Mouse (Mus musculus) G1E-ER4 (cell line): ENCODE data around the gene Ccdc36. TPM values are rescaled to one million over a fixed set of nuclear protein-coding genes. Genes with fewer than 3 reads are reported as not detected.

Experiments
- GATA1 ChIP-seq: IDR thresholded peaks from one replicate; pipeline ENCODE4 v1.8.0; 2012; ENCODE audit warnings: low read length, inconsistent platforms
- polyA plus RNA-seq: library from polyadenylated mRNA; stranded (reverse); fragments of >175 nt; gene quantifications from 2 replicates; pipeline ENCODE4 v1.2.3, GENCODE M21; 2012

Ccdc36 gene
- polyA plus RNA-seq, 1 experiment = not detected

DNA sequence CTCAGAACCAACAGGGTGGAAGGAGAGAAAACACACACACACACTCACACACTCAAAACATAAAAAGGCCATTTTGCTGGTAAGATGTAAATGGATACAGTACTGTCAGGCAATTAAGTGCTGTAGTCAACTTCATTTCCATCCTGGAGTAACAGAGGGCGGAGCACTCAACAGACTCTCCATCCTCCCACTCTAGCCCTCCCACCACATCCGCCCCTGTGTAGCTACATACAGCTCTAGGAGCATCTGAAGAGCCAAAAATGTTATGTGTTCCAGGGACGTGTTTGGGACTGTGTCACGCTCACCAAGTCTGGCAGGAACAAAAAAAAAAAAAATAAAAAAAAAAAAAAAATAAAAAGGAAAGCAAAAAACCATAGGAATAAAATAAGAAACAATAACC, 25.2 kb downstream of the Ccdc36 start:
- TF ChIP-seq GATA1 = no peak

- TF ChIP-seq GATA1 = no peak
Observed at GRCm38 (mm10) chr9:108401186-108401960, 26.9 kb downstream of the Ccdc36 start.

- TF ChIP-seq GATA1 = no peak
Observed at GRCm38 (mm10) chr9:108398324-108398723, 30.0 kb downstream of the Ccdc36 start.

GRCm38 (mm10) chr9:108395427-108395826, 32.9 kb downstream of the Ccdc36 start:
- no peak for TF ChIP-seq GATA1

DNA sequence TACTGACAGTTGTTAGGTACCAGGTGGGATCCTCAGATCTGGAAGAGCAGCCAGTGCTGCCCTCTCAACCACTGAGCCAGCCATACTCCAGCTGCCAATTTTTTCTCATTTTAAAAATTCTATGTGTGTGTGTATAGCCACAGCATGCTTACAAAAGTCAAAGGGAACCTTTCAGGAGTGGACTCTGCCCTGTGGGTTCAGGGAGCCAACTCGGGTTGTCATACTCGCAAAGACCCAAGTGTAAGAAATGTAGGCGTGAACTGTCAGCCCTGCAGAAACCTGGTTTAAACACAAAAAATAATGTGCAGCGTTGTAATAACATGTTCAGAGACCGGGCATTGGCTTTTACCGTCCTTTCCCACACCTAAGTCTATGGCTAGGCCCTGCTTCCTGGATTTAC, 34.1 kb downstream of the Ccdc36 start:
- no peak for TF ChIP-seq GATA1

DNA sequence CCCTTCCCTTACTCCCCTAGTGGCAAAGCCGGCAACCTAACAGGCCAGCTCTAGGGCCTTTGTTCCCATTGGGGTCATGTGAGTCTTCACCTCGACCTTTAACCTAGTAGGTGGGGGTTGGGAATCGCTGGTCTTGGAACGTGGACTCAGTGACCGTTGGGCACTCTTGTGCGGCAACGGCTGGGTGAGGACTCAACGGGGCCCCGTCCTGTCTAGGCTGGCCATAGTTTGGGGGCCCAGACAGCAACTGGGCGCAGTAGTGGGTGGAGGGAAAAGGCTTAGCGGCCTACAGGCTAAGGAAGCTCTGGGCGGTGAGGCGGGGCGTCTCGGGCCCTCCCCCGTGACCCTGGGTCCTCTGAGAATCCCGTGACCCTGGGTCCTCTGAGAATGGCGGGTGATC, 35.6 kb downstream of the Ccdc36 start, which contains the start of gene 1700102P08Rik:
1700102P08Rik (plus strand) TSS at position 130 of the 400 bp plus-strand sequence.
- no peak for TF ChIP-seq GATA1

GRCm38 (mm10) chr9:108389220-108389619, 39.1 kb downstream of the Ccdc36 start:
- no peak for TF ChIP-seq GATA1

DNA sequence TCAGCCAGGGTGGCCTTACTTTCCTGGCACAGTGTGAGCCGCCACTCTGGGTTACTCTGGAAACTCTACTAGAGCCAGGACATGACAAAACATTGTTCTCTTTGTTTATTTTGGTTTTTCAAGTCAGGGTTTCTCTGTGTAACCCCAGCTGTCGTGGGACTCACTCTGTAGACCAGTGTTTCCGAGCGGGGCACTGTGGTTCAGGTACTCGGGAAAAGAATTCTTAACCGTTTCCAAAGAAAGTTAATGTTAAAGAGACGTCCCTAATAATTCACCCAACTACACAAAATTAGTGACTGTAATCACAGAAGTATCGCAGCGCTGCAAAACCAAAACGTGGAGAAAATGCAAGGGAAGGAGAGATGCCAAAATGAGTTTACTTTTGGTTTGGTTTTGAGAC, 39.7 kb downstream of the Ccdc36 start:
- TF ChIP-seq GATA1 = no peak

GRCm38 (mm10) chr9:108386816-108387215, 41.5 kb downstream of the Ccdc36 start:
- no peak for TF ChIP-seq GATA1

DNA sequence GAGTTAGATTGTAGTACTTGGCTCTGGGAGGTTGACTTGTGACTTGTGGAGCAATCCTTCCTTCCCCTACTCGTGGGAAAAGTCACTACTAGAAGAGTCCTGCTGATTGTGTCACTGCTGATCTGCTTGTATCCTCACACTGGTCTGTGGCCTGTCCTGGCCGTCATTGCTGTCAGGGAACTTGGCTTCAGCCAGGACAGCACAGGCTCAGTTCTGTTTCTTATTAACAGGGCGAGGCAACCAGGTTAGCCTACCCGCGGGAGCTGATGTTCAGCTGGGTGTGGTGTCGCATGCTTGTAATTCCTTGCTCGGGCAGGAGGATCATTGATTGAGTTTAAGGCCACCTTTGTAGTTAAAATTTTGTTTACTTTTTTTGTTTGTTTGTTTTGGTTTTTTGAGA, 43.3 kb downstream of the Ccdc36 start:
- TF ChIP-seq GATA1 = no peak

DNA sequence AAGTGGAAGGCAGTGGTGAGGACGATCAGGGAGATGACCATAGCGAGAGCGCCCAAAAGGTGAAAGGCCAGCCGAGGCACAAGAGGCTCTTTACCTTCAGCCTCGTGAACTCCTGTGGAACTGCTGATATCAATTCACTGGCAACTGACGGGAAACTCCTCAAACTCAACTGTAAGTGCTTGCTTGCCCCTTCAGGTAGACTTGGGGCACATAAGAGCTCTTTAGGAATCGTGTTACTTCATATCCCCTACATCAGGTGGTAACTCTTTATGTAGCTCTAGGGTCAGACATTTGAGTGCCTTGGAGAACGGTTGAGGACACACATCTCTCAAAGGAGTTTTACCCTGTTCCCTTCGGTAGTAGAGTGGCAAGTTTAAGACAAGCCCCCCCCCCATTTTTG, 46.9 kb downstream of the Ccdc36 start:
- TF ChIP-seq GATA1 = no peak

DNA sequence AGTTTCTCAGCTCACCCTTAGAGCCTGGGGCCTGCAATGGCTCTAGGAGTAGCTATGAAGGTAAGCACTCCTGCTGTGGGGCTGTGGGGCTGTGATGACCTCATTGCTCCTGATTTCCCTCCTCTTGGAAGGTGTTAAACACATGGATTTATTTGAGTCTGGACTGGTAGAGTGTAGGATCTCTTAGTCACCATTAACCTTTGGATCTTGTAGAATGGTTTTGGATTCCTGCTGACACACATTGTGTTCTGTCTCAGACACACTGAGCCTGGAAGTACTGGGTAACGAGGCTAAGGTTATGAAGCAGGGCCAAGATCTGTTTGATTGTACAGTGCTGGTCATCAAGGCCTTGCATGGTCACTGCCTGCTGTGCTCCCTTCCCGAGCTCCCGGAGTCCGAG, 49.0 kb downstream of the Ccdc36 start:
- no peak for TF ChIP-seq GATA1

- no peak for TF ChIP-seq GATA1
Observed at GRCm38 (mm10) chr9:108378736-108379135, 49.5 kb downstream of the Ccdc36 start.

DNA sequence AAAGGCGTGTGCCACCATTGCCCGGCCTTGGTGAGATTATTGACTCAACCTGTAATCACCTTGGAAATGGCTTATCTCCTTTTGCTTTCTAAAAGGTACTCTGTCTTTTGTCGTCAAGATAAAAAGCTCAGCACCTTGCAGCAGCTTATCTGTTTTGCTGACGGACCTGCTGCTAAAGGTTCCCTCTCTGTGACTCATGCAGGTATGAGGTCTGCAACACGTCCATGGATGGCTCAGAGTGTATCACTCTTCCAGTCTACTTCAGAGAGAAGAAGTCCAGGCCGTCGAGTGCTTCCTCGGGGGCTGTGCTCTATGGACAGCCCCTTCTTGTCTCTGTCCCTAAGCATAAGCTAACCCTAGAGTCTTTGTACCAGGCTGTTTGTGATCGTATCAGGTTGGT, 50.0 kb downstream of the Ccdc36 start:
- TF ChIP-seq GATA1 = no peak

Other genes with a start within 250 kb of the Ccdc36 start
- 5.2 and 8.1 TPM in 2 replicates for gene Bsn, start 238.1 kb downstream of the Ccdc36 start, polyA plus RNA-seq
- gene Dag1, start 164.5 kb downstream of the Ccdc36 start, polyA plus RNA-seq = 20.0 and 21.9 TPM in 2 replicates
- gene Nicn1, start 138.1 kb downstream of the Ccdc36 start, polyA plus RNA-seq = 0.13 and 0.14 TPM in 2 replicates
- gene Amt, start 131.6 kb downstream of the Ccdc36 start, polyA plus RNA-seq = not detected in 2 replicates
- gene Rhoa, start 122.4 kb downstream of the Ccdc36 start, polyA plus RNA-seq = 120 and 154 TPM in 2 replicates
- gene Tcta, start 122.3 kb downstream of the Ccdc36 start, polyA plus RNA-seq = 1.4 and 2.4 TPM in 2 replicates
- gene Gpx1, start 89.6 kb downstream of the Ccdc36 start, polyA plus RNA-seq = 350 and 513 TPM in 2 replicates
- gene Usp4, start 80.6 kb downstream of the Ccdc36 start, polyA plus RNA-seq = 34.7 and 107 TPM in 2 replicates
- gene 1700102P08Rik, start 35.7 kb downstream of the Ccdc36 start, polyA plus RNA-seq = 0.51 and 0.69 TPM in 2 replicates
- not detected in 2 replicates for gene BC048562, start 8.0 kb upstream of the Ccdc36 start, polyA plus RNA-seq
- gene Ccdc71, start 32.0 kb upstream of the Ccdc36 start, polyA plus RNA-seq = 26.4 and 34.2 TPM in 2 replicates
- gene Klhdc8b, start 33.1 kb upstream of the Ccdc36 start, polyA plus RNA-seq = 195 and 224 TPM in 2 replicates
- 0.05 and 0.25 TPM in 2 replicates for gene Lamb2, start 51.3 kb upstream of the Ccdc36 start, polyA plus RNA-seq
- 101 and 102 TPM in 2 replicates for gene Usp19, start 62.1 kb upstream of the Ccdc36 start, polyA plus RNA-seq
- gene Qars, start 79.2 kb upstream of the Ccdc36 start, polyA plus RNA-seq = 35.0 and 132 TPM in 2 replicates
- 87.8 and 118 TPM in 2 replicates for gene Qrich1, start 88.3 kb upstream of the Ccdc36 start, polyA plus RNA-seq
- 146 and 164 TPM in 2 replicates for gene Impdh2, start 131.8 kb upstream of the Ccdc36 start, polyA plus RNA-seq
- gene Ndufaf3, start 138.9 kb upstream of the Ccdc36 start, polyA plus RNA-seq = 17.2 and 26.6 TPM in 2 replicates
- 76.1 and 91.0 TPM in 2 replicates for gene Dalrd3, start 141.4 kb upstream of the Ccdc36 start, polyA plus RNA-seq
- 14.2 and 27.4 TPM in 2 replicates for gene Wdr6, start 150.3 kb upstream of the Ccdc36 start, polyA plus RNA-seq
- 6.3 and 8.0 TPM in 2 replicates for gene P4htm, start 169.2 kb upstream of the Ccdc36 start, polyA plus RNA-seq
- gene Arih2, start 220.9 kb upstream of the Ccdc36 start, polyA plus RNA-seq = 126 and 161 TPM in 2 replicates
- gene Slc25a20, start 233.6 kb upstream of the Ccdc36 start, polyA plus RNA-seq = 5.0 and 6.0 TPM in 2 replicates